Mouse (Mus musculus): ENCODE data around the gene Sptbn2. TPM values are rescaled to one million over a fixed set of nuclear protein-coding genes. Genes with fewer than 3 reads are reported as not detected.
"Not testable (repeated sequence)": the region's sequence is repeated elsewhere in the genome, so short reads cannot be mapped to it uniquely, and the experiment has no call there.

The Sptbn2 gene
- polyA plus RNA-seq, 2 experiments from 2014 or later = 0.13 to 0.18 TPM

DNA sequence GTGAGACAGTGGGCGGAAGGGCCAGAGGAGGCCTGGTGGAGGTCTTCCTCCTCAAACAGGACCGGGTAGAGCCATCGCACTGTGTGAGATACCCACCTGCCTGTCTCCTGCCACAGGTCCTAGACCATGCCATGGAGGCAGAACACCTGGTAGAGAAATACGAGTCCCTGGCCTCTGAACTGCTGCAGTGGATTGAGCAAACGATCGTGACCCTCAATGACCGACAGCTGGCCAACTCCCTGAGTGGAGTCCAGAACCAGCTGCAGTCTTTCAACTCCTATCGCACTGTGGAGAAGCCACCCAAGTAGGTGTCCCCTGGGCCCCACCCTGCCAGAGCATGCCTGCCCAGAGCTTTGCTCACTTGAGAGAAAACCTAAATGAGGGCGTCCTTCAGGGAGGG is 18.2 kb downstream of the Sptbn2 start:
- no peak for ATAC-seq

DNA sequence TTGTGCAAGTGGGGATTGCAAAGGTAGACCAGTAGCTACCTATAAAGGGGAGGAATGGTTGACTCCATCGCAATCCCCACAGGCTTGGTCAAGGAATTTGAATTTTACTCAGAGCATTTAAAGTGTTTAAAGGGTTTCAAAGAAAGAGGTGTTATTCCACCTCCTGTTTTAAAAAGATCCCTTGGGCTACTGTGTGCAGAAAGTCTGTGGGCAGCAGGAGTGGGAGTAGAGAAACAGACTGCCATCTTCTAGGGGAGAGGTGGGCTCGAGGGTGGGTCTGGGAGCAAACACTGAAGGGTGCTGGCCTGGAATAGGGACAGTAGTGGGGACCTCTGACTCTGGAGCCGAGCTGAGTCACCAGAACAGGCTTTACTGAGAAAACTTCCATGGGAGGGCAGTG is 22.1 kb downstream of the Sptbn2 start:
- no peak for ATAC-seq

DNA sequence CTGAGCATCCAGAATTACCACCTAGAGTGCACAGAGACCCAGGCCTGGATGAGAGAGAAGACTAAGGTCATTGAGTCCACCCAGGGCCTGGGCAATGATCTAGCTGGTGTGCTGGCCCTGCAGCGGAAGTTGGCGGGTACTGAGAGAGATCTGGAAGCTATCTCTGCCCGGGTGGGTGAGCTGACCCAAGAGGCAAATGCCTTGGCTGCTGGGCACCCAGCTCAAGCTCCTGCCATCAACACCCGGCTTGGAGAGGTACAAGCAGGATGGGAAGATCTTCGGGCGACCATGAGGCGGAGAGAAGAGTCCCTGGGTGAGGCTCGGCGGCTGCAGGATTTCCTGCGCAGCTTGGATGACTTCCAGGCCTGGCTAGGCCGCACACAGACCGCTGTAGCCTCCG is 26.9 kb downstream of the Sptbn2 start:
- no peak for ATAC-seq

DNA sequence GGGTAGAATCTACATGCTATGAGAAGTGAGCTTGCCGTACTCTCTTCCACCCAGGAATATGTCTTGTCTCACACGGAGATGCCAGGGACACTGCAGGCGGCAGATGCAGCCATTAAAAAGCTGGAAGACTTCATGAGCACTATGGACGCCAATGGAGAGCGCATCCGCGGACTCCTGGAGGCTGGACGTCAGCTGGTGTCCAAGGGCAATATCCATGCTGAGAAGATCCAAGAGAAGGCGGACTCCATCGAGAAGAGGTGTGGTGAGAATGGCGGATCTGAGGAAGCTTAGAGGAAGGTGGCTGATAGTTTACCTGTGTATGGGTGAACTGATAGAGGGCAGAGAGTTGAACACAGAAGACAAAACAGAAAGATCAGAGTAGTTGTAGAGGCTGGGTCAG is 28.1 kb downstream of the Sptbn2 start:
- no peak for ATAC-seq

DNA sequence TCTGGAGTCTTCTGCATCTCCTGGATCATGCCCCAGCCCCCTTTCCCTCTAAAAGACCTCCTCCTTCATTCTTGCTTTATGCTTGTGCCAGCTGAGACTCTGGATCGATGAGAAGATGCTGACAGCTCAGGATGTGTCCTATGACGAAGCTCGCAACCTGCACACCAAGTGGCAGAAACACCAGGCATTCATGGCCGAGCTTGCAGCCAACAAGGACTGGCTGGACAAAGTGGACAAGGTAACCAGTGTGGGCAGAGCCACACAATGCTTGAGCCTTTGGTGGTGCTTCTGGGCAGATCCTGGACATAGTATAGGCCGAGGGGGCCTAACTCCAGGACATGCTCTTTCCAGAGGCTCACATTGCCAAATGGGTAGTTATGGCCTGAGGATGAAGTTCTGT is 28.8 kb downstream of the Sptbn2 start:
- no peak for ATAC-seq

DNA sequence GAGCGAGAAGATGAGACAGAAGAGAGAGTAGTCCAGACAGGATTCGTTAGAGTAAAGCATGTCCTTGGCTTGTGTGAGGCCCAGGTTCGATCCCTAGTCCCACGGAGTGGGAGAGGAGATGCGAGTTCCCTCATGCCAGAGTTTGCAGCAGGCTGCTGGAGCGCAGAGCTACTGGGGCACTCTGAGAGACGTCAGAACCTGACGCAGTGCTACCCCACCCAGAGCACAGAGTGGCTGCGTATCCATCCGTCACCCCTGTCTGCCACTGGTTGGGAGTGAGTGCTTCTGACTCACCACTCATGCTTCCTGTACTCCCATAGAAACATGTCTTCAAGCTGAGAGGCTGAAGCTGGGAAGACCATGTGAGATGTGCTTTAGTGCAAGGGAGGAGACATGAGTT is 30.5 kb downstream of the Sptbn2 start:
- no peak for ATAC-seq

DNA sequence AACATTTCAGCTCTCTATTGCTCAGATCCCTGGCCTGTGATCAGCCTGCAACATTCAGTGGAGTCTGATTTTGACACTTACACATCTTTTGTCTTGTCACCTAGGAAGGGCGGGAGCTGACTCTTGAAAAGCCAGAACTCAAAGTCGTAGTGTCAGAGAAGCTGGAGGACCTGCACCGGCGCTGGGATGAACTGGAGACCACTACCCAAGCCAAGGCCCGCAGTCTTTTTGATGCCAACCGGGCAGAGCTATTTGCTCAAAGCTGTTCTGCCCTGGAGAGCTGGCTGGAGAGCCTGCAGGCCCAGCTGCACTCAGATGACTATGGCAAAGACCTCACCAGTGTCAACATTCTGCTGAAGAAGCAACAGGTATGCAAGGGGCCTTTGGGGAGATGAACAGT is 31.3 kb downstream of the Sptbn2 start:
- no peak for ATAC-seq

DNA sequence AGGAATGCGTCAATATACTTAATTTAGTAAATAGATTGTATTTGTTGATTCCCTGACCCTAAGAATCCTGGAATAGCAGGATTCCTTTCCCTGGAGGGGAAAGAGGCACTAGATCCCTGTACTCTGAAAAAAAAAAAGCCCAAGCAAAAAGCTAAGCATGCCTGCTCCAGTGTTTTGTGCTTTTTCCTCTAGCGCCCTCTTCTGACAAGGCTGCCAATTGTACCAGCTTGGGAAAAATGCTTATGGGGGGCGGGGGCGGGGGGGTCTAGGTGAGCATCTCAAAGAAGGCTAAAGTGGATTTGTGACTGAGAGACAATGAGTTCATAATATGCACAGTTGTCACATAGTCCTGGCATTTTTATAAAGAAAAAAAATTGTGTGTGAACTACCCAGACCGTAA is 32.6 kb downstream of the Sptbn2 start:
- ATAC-seq = no peak

DNA sequence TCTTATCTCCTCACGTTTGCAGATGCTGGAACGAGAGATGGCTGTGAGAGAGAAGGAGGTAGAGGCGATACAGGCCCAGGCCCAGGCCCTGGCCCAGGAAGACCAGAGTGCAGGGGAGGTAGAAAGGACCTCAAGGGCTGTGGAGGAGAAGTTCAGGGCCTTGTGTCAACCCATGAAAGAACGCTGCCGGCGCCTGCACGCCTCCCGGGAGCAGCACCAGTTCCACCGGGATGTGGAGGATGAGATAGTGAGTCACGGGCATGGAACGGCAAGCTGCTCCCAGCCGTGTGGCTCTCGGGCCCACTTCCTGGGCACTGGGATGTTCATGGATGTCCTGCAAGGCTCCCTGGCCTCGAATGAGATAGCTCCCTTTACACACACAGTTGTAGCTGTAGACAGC is 33.1 kb downstream of the Sptbn2 start:
- no peak for ATAC-seq

DNA sequence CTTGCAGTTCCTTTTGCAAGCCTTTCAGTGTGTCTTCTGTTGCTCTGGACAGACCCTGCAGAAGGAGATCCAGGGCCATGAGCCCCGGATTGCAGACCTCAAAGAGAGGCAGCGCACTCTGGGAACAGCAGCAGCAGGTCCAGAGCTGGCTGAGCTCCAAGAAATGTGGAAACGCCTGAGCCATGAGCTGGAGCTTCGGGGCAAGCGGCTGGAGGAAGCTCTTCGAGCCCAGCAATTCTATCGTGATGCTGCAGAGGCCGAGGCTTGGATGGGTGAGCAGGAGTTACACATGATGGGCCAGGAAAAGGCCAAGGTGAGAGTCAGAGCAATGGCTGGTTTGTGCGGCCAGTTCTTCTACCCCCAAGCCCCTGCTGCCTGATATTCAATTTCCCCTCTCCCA is 34.1 kb downstream of the Sptbn2 start:
- ATAC-seq = no peak

DNA sequence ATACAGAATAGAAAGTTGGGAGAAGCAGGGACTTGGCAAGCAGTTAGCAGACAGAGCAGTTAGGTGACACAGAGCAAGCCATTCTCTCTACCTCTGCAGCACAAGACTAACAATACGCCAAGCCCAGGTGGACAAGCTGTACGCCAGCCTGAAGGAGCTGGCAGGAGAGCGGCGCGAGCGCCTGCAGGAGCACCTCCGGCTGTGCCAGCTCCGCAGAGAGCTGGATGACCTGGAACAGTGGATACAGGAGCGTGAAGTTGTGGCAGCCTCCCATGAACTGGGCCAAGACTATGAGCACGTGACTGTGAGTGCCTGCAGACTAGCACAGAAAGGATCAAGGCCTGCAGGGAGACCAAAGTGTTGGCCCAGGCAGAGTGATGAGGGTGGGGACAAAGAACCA is 34.7 kb downstream of the Sptbn2 start:
- no peak for ATAC-seq

DNA sequence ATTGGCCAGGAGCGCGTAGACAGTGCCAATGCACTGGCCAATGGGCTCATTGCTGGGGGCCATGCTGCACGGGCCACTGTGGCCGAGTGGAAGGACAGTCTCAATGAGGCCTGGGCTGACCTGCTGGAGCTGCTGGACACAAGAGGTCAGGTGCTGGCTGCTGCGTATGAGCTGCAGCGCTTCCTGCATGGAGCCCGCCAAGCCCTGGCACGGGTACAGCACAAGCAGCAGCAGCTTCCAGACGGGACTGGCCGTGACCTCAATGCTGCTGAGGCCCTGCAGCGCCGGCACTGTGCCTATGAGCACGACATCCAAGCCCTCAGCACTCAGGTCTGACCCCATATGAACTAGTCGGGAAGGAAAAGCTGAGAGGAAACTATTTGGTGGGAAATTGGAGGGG is 35.6 kb downstream of the Sptbn2 start:
- no peak for ATAC-seq

DNA sequence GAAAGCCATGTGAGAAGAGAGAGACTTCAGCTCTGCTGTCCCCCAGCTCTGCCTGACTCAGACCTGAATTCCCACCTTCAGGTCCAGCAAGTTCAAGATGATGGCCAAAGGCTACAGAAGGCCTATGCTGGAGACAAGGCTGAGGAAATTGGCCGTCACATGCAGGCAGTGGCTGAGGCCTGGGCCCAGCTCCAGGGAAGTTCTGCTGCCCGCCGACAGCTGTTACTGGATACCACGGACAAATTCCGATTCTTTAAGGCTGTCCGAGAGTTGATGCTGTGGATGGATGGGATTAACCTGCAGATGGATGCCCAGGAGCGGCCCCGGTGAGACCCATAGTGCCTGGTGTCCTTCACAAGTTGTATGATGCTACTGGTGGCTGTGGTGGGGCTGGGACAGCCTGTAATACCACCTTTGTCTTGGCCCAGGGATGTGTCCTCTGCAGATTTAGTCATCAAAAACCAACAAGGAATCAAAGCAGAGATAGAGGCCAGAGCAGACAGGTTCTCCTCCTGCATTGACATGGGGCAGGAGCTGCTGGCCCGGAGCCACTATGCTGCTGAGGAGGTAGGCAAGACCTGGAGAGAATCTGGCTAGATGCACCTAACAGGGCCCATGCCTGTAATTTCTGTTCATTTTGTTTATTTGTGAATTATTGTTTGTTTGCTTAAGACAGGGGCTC is 36.8 kb downstream of the Sptbn2 start:
- no peak for ATAC-seq

DNA sequence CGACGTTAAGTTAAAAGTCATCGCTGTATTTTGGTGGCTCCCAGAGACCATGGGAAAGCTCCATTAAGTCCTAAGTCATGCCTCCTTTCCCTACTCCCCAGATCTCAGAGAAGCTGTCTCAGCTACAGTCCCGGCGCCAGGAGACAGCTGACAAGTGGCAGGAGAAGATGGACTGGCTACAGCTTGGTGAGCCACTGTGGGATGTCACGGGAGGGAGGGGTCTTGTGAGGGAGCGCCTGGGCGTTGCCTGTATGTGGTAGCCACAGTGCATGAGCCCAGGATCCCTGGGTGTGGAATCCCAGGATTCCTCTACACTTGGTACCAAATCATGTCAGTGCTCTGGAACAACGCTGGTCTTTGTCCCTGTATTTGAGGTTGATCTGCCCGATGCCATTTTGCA is 37.5 kb downstream of the Sptbn2 start:
- no peak for ATAC-seq

DNA sequence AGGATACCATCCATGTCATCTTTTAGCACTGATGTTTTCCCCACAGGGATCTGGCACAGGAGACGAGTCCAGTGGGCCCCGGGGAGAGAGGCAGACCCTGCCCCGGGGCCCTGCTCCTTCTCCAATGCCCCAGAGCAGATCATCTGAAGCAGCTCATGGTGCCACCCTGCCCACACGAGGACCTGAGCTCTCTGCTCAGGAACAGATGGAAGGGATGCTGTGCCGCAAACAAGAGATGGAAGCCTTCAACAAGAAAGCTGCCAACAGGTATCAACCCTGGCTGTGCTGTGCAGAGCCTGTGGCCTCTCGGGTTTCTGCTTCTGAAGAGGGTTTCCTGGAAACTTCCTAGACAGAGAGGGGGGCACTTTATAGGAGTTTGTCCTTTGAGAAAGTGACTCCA is 39.0 kb downstream of the Sptbn2 start:
- no peak for ATAC-seq

DNA sequence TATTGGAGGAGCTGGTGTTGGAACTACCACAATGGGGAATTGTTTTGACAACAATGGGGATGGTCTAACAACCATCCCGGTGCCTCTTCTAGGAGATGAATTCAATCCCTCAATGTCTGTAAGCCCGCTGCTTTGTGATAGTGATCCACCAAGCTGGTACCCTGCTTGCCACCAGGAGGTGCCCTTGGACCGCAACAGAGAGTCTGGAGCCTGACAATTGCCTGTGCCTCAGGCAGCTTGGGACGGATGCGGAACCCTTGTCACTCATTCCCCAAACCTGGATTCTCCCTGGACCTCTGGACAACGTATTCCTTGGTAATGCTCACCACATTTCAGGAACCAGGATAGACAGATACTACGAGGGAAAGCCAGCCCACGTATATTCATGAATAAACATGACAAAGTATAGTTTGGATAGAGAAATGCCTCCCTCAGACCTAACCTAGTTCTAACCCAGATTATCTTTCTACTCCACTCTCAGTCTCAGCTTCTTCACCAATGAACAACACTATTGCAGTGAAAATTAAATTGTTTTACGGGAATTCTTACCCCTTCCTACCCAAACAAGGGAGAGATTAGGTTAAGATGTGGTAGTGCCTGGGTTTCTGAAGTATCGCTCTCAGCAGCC is 44.7 kb downstream of the Sptbn2 start:
- peak; percentile 74 for ATAC-seq

DNA sequence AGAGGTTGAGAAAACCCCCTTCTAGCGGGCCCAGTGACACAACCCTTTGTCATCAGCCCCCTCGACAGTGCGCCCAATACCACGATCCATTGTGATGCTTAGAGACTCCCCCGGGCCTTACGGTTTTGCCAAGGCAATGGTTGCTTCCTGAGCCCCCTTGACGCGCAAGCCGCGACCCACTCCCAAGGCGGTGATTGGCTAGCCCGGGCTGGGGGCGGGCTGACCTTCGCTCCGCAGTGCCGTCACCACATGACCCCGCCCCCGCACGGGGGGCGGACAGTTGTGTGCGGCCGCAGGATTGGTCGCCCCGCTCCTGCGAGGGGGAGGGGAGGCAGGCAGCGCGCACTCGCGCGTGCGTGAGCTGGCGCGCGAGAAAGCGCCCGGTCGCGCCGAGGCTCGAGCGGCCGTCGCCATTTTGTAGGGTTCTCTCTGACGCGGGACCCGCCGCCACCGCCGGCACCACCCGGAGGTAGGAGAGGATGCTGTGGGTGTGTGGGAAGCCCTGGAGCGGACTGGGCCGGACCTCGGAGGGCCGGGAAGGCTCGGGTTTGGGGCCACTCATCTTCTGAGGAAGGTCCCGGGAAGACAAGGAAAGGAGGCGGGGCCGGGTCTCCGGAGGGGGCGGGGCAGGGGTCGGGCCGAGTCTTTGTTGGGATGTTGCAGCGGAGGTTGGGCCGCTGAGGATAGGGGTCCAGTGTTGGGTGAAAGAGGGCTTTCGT is 45.4 kb downstream of the Sptbn2 start, which contains the start of gene Rbm4b:
Gene Rbm4b, plus strand, starts transcription at position 305 of the 719 bp plus-strand sequence.
- peak; percentile 88 for ATAC-seq

DNA sequence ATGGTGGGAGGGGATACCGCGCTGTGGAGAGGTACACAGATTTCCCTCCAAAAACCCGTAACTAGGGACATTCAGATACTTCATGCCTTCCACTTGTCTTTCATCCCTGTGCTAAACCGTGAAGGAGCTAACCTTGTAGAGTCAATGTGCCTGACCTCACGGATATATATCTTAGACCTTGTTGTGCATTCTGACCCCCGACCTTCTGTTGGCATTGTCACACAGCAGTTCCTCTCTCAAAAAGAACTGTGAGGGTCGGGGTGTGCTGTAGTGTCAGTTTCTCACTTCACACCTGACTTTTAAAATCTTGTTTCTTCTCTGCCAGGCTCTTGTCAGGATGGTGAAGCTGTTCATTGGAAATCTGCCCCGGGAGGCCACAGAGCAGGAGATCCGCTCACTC is 46.0 kb downstream of the Sptbn2 start:
- no peak for ATAC-seq

DNA sequence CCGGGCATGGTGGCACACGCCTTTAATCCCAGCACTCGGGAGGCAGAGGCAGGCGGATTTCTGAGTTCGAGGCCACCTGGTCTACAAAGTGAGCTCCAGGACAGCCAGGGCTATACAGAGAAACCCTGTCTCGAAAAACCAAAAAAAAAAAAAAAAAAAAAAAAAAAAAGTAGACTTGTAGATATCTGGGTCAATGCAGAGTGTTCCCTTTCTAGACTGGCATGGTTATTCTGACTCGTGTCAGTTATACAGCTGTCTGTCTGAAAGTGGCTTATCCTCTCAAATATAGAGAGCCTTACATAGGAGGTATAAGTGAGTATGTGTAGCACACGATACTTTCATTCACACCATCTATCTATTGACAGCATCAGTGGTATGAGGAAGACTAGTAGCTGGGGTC is 49.6 kb downstream of the Sptbn2 start:
- not testable (repeated sequence) for ATAC-seq

DNA sequence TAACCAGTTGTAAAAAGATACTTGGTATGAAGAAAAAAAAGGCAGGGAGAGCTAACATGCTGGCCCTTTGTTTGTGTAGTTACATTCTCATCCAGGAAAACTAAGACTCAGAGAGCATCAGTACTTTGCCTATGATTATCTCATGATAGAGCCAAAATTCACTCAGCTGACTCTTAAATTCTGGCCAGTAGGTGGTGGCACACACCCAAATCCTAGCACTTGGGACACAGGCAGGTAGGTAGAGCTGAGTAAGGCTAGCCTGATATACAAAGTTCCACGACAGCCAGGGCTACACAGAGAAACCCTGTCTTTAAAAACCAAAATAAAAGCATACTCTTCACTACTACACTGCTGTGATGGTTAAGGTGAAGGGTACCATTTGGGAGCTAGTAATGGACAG is 51.9 kb downstream of the Sptbn2 start:
- ATAC-seq = peak; percentile 32

DNA sequence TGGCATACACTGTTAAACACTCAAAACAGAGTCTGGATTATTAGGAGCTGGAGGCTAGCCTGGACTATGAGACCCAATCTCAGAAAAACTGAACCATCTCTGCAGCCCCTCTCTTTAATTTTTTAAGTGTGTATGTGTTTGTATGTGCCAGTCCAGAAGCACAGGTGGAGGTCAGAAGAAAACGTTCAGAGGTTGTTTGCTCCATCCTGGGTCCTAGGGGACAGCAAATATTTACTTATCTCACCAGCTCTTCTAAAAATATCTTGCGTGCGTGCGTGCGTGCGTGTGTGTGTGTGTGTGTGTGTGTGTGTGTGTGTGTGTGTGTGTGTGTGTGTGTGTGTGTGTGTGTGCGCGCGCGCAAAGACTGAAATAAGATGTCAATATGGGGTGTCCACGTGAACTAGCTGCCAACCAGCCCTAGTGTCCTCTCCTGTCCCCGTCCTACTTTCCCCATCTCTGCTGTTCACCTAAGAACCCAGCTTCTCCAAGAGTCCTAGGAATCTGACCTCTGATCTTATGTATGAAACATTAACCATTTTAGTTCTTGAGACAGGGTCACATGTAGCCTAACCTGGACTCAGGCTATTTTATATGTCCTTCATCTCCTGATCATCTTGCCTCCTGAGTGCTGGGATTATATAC is 56.7 kb downstream of the Sptbn2 start:
- no peak for ATAC-seq

DNA sequence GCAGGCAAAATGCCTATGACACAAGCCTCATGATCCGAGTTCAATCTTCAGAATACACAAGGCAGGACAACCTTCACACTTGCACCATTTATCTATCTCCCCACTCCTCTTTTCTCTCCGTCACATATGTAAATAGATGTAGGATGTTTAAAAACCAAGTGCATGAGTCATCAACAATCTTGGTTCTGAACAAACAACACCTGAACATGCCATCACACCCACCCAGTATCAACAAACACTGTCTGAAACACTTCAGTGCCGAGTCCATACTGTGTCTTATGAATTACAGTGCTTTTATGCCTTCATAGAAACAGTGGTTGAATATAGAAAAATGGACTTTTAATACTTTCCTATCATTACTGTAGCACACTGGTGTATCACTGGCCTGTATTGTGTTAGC is 61.8 kb downstream of the Sptbn2 start:
- ATAC-seq = no peak

DNA sequence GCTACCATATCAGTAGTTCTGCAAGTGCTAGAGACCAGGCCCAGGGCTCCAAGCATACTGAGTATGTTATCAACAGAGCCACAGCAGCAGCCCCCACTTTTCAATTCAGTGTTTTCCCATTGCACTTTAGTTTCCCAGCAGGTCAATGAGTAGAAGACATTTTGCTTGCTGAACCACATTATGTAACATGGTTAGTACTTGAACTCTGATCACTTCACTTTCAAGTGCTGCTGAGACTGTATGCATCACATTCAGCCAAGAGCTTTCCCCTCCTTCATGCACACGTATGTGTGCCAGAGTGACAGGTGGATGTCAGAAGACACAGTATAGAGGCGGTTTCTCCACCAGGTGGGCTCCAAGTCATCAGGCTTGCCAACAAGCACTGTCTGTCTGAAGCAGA is 71.9 kb downstream of the Sptbn2 start:
- ATAC-seq = no peak

DNA sequence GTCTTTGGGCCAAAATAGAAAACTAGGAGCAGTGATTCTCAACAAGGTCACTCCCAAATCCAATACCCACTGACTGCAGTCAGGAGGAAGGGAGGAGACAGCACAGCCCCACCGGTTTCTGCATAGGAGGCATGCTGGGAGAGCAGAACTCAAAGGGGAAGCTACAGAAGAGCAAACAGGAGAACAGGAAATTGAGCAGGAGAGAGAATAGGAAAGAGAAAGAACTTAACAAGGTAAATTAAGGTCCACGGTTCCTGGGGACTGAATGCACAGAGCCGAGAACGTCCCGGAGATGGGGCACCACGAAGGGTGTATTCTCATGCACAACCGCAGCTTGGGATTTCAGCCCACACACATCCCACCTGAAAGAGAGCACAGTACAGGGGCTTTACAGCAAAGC is 74.2 kb downstream of the Sptbn2 start:
- ATAC-seq = no peak
